Mouse (Mus musculus) heart, embryonic 11.5 days (tissue): ENCODE data around the gene Slc15a5. TPM values are rescaled to one million over a fixed set of nuclear protein-coding genes. Genes with fewer than 3 reads are reported as not detected.

Source experiments
- ATAC-seq: fragments of 200-750 bp; cut with Nextera tagmentation; replicated peaks from 2 replicates; pipeline ENCODE4 v1.8.0; 2017; ENCODE audit warnings: moderate library complexity; ENCODE audit not compliant: insufficient number of reproducible peaks, low FRiP score, low TSS enrichment
- H3K27ac ChIP-seq: fragments of 300-500 bp; sonication (generic); 2 replicates; pipeline ENCODE4 v1.5.1; 2014; ENCODE audit warnings: mild to moderate bottlenecking, low read depth, low read length
- H3K27me3 ChIP-seq: fragments of 300-500 bp; sonication (generic); 2 replicates; pipeline ENCODE4 v1.6.1; 2014; ENCODE audit warnings: mild to moderate bottlenecking, low read length, mixed read lengths; ENCODE audit not compliant: control insufficient read depth, insufficient read depth
- H3K36me3 ChIP-seq: fragments of 300-500 bp; sonication (generic); 2 replicates; pipeline ENCODE4 v1.6.1; 2014; ENCODE audit warnings: mild to moderate bottlenecking, low read length, moderate library complexity, mixed read lengths; ENCODE audit not compliant: control insufficient read depth, insufficient read depth
- H3K4me1 ChIP-seq: fragments of 300-500 bp; sonication (generic); 2 replicates; pipeline ENCODE4 v1.6.1; 2014; ENCODE audit warnings: low read length; ENCODE audit not compliant: control insufficient read depth, insufficient read depth
- H3K4me2 ChIP-seq: fragments of 300-500 bp; sonication (generic); 2 replicates; pipeline ENCODE4 v1.6.1; 2014; ENCODE audit warnings: mild to moderate bottlenecking, moderate library complexity
- H3K4me3 ChIP-seq: fragments of 300-500 bp; sonication (generic); 2 replicates; pipeline ENCODE4 v1.5.1; 2014; ENCODE audit warnings: low read depth, low read length
- H3K9ac ChIP-seq: fragments of 300-500 bp; sonication (generic); 2 replicates; pipeline ENCODE4 v1.6.1; 2014; ENCODE audit warnings: mild to moderate bottlenecking, low read depth, low read length, moderate library complexity
- H3K9me3 ChIP-seq: fragments of 300-500 bp; sonication (generic); replicated peaks from 2 replicates; pipeline ENCODE4 v1.6.1; 2016; ENCODE audit warnings: low read length; ENCODE audit not compliant: control insufficient read depth
- WGBS: fragments of 180-500 bp; shearing (Covaris S2); extraction: QIAGEN DNeasy Blood & Tissue Kit; methylation state at CpG from one replicate; pipeline ENCODE4 v1.1.7; 2014; ENCODE audit not compliant: insufficient replicate concordance; 5-methylcytosine and 5-hydroxymethylcytosine counted together
- polyA plus RNA-seq: library from polyadenylated mRNA; unstranded; fragments of >200 nt; fragmentation: Nextera tagmentation; extraction: Ambion mirVana; gene quantifications from 2 replicates; pipeline ENCODE4 v1.2.1, GENCODE M21; 2014

The Slc15a5 gene
- polyA plus RNA-seq, 1 experiment from 2014 or later, result 0.33 TPM

- Histone ChIP-seq H3K4me3 (no peak overlapping the region), H3K9ac (no peak overlapping the region), H3K4me2 (no peak overlapping the region), H3K4me1 (no peaks in the 10 kb centered on the region), H3K27me3 (no peaks in the 10 kb centered on the region), H3K36me3 (no peaks in the 10 kb centered on the region), H3K27ac (no peak overlapping the region), H3K9me3 (no peaks in the 10 kb centered on the region)
- 57% methylated on average over 4 of the region's 4 CpGs for WGBS
- ATAC-seq, result no peak
Measured at GRCm38 (mm10) chr6:138071505-138072107, 8.1 kb downstream of the Slc15a5 start.

DNA sequence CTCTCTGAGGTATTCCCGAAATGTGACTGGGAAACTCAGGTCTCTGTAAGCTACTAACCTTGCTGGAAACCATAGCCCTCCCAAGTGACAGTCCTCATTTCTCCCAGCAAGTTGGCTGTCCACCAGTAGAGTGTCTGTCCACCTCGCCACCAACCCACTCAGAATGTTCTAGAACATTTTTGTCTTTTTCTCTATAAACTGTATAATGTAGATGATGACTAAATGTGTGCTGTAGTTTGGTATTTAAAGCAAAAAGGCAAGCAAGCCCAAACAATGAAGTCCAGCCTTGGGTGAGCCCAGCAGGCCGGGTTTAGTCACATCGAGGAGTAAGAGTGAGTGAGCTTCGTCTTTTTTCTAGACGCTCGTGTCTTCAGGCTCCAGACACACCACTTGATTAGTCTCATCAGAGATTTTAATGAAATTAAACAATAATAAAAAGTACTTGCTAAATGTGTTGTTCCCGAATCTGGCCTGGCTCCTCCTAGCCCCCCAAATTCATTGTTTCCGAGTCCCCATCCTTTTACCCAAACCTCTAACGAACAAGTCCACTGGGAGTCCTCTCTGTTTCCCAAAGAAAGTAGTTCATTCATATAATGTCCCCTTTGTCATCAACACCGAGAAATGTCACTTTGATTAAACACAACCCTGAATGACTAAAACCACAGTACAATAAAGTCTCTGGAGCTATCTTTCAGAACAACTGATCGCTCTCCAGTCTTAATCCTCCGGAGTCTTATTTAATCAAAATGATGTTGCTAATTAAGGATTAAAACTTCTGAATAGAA is 8.8 kb downstream of the Slc15a5 start:
- no peak for ATAC-seq
- H3K36me3 ChIP-seq, result no peaks in the 10 kb centered on the region

GRCm38 (mm10) chr6:138069921-138070320 is 9.8 kb downstream of the Slc15a5 start:
- WGBS, result 90% methylated on average over 10 of the region's 10 CpGs
- no peaks in the 10 kb centered on the region for H3K27me3 ChIP-seq
- H3K4me1 ChIP-seq, result no peaks in the 10 kb centered on the region
- H3K9ac ChIP-seq, result no peak overlapping the region
- no peaks in the 10 kb centered on the region for H3K9me3 ChIP-seq
- no peak overlapping the region for H3K27ac ChIP-seq
- no peaks in the 10 kb centered on the region for H3K36me3 ChIP-seq
- ATAC-seq, result no peak
- no peak overlapping the region for H3K4me3 ChIP-seq
- no peak overlapping the region for H3K4me2 ChIP-seq

More for the DNA sequence above, 8.8 kb downstream of the Slc15a5 start:
- Histone ChIP-seq H3K4me3 (no peak overlapping the region), H3K4me2 (no peak overlapping the region), H3K4me1 (no peaks in the 10 kb centered on the region), H3K9me3 (no peaks in the 10 kb centered on the region), H3K9ac (no peak overlapping the region), H3K27ac (no peak overlapping the region), H3K27me3 (no peaks in the 10 kb centered on the region)
- 85% methylated on average over 13 of the region's 13 CpGs for WGBS

GRCm38 (mm10) chr6:138055572-138055971 is 24.1 kb downstream of the Slc15a5 start:
- ATAC-seq, result no peak
- Histone ChIP-seq H3K36me3 (no peaks in the 10 kb centered on the region), H3K27me3 (no peaks in the 10 kb centered on the region), H3K9me3 (no peaks in the 10 kb centered on the region), H3K9ac (no peak overlapping the region), H3K4me1 (no peaks in the 10 kb centered on the region), H3K4me3 (no peak overlapping the region), H3K27ac (no peak overlapping the region), H3K4me2 (no peak overlapping the region)
- 43% methylated on average over 15 of the region's 15 CpGs for WGBS

DNA sequence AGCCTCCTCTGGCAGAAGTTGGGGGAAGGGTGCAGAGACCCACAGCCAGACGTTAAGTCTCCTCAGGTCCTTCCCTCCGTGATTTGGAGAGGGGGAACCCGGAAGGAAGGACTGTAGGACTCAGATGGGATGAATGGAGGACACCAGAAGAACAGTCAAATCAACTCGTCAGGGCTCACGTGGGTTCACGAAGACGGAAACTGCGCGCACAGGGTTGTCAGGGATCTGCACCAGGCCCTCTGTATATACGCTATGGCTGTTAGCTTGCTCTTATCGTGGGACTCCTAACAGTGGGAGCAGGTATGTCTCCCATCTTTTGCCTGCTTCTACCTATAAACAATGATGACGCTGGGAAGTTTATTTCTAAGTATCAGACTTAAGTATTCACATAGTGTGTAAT is 24.8 kb downstream of the Slc15a5 start:
- no peak overlapping the region for H3K9ac ChIP-seq
- WGBS, result 84% methylated on average over 12 of the region's 12 CpGs
- no peak for ATAC-seq
- H3K27ac ChIP-seq, result no peak overlapping the region
- H3K36me3 ChIP-seq, result no peaks in the 10 kb centered on the region
- no peak overlapping the region for H3K4me3 ChIP-seq
- no peak overlapping the region for H3K4me2 ChIP-seq
- H3K9me3 ChIP-seq, result no peaks in the 10 kb centered on the region
- no peaks in the 10 kb centered on the region for H3K4me1 ChIP-seq
- H3K27me3 ChIP-seq, result no peaks in the 10 kb centered on the region

DNA sequence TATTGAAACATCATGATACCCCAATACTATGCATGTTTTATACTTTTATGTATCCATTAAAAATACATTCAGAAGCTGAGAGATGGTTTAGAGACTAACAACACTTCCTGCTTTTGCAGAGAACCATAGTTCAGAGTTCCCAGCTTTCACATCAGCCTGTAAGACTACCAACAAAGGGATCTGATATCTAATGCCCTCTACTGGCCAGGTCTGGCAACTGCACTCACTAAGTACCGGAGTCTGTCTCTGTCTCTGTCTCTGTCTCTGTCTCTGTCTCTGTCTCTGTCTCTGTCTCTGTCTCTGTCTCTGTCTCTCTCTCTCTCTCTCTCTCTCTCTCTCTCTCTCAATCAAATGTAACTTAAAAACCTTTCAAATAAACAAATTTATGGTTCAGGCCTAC is 25.6 kb downstream of the Slc15a5 start:
- H3K9me3 ChIP-seq, result no peaks in the 10 kb centered on the region
- H3K27ac ChIP-seq, result no peak overlapping the region
- H3K4me1 ChIP-seq, result no peaks in the 10 kb centered on the region
- no peak for ATAC-seq
- H3K4me3 ChIP-seq, result no peak overlapping the region
- no peaks in the 10 kb centered on the region for H3K36me3 ChIP-seq
- H3K4me2 ChIP-seq, result no peak overlapping the region
- WGBS, result 57% methylated on average over 1 of the region's 1 CpGs
- H3K9ac ChIP-seq, result no peak overlapping the region
- H3K27me3 ChIP-seq, result no peaks in the 10 kb centered on the region

- no peaks in the 10 kb centered on the region for H3K4me1 ChIP-seq
- H3K27ac ChIP-seq, result no peak overlapping the region
- H3K9me3 ChIP-seq, result no peaks in the 10 kb centered on the region
- H3K4me3 ChIP-seq, result no peak overlapping the region
- no peak for ATAC-seq
- H3K9ac ChIP-seq, result no peak overlapping the region
- WGBS, result 80% methylated on average over 9 of the region's 9 CpGs
- H3K27me3 ChIP-seq, result no peaks in the 10 kb centered on the region
- H3K36me3 ChIP-seq, result no peaks in the 10 kb centered on the region
- no peak overlapping the region for H3K4me2 ChIP-seq
Measured at GRCm38 (mm10) chr6:138053686-138054085, 26.0 kb downstream of the Slc15a5 start.

DNA sequence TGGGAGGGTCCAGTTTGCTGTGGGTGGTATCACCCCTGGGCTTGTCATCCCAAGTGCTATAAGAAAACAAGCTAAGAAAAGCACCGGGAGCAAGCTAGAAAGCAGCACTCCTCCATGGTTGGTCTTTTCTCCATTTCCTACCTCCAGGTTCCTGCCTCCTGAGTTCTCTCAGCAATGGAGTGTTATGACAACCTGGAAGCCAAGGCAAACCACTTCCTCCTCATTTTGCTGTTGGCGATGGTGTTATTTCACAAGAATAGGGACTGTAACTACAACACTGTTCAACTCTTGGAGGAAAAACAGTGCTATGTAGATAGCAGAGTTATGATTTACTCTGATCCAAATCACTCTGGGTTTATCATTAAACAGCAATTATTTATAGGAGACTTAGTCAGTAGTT is 34.4 kb downstream of the Slc15a5 start:
- WGBS, result 80% methylated on average over 2 of the region's 2 CpGs
- Histone ChIP-seq H3K9me3 (no peaks in the 10 kb centered on the region), H3K4me2 (no peak overlapping the region), H3K27ac (no peak overlapping the region), H3K36me3 (no peaks in the 10 kb centered on the region), H3K9ac (no peak overlapping the region), H3K27me3 (no peaks in the 10 kb centered on the region), H3K4me3 (no peak overlapping the region), H3K4me1 (no peaks in the 10 kb centered on the region)
- ATAC-seq, result no peak

DNA sequence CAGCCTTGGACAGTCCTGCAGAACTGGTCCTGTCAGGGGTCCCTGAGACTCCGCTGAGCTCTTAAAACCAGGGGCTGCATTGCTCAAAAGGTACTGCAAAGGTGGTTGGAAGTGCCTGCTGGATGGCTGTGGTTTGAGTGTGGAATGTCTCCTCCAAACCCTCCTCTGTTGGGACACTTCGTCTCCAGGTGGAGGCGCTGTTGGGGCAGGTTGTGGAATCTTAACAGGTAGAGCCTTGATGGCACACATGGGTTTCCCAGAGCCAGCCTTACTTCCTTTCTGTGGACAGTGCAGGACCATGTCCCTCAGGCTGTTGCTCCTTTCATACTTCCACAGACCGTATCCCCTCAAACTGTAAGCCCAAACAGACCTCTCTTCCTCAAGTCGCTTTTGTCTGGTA is 36.8 kb downstream of the Slc15a5 start:
- WGBS, result 87% methylated on average over 5 of the region's 5 CpGs
- H3K27ac ChIP-seq, result no peak overlapping the region
- H3K4me3 ChIP-seq, result no peak overlapping the region
- H3K4me1 ChIP-seq, result no peaks in the 10 kb centered on the region
- H3K9ac ChIP-seq, result no peak overlapping the region
- no peak overlapping the region for H3K4me2 ChIP-seq
- H3K27me3 ChIP-seq, result no peaks in the 10 kb centered on the region
- no peaks in the 10 kb centered on the region for H3K36me3 ChIP-seq
- no peak for ATAC-seq
- H3K9me3 ChIP-seq, result no peaks in the 10 kb centered on the region
